Mouse (Mus musculus) CH12.LX (cell line): ENCODE measurements around the gene Wdr38. TPM values are rescaled to one million over a fixed set of nuclear protein-coding genes. Genes with fewer than 3 reads are reported as not detected.

Source experiments
- DNase-seq: peaks from one replicate; pipeline ENCODE4 v3.0.0-alpha.2; 2013; ENCODE audit errors: extremely low read depth
- H3K27ac ChIP-seq: 2 replicates; pipeline ENCODE4 v1.5.1; 2012; ENCODE audit warnings: low read depth, mild to moderate bottlenecking, control low read depth, moderate library complexity; ENCODE audit not compliant: insufficient read depth
- H3K27me3 ChIP-seq: replicated peaks from 2 replicates; pipeline ENCODE3; 2012; ENCODE audit warnings: inconsistent platforms
- H3K36me3 ChIP-seq, 2 experiments: replicated peaks in 1 of 2; 2 replicates each; pipeline versions ENCODE3 to v1.6.1; 2012; ENCODE audit warnings: inconsistent platforms in 1 of 2, low read length in 1 of 2, mild to moderate bottlenecking in 1 of 2, mixed read lengths in 1 of 2, moderate library complexity in 1 of 2; ENCODE audit not compliant: control insufficient read depth in 1 of 2, insufficient read depth in 1 of 2
- H3K4me1 ChIP-seq, 2 experiments: 2 replicates each; pipeline ENCODE4 v1.6.1; 2012; ENCODE audit warnings: inconsistent platforms in 1 of 2, moderate library complexity in 1 of 2; ENCODE audit not compliant: insufficient read depth in 2 of 2, control insufficient read depth in 1 of 2
- H3K4me2 ChIP-seq: 2 replicates; pipeline ENCODE4 v1.6.1; 2012; ENCODE audit warnings: low read depth, mild to moderate bottlenecking, control low read depth; ENCODE audit not compliant: poor library complexity, insufficient read depth, severe bottlenecking
- H3K4me3 ChIP-seq, 3 experiments: fragments of 150-350 bp in 1 of 3; sonication (generic) in 1 of 3; replicated peaks in 1 of 3; 2 replicates each; pipeline versions ENCODE3 to v1.5.1; 2011 to 2012; ENCODE audit warnings: low read depth in 2 of 3, low read length in 2 of 3, mild to moderate bottlenecking in 2 of 3, moderate library complexity in 2 of 3, control low read depth in 1 of 3, improper control_type of control experiment in 1 of 3, inconsistent platforms in 1 of 3, mixed read lengths in 1 of 3; ENCODE audit not compliant: poor library complexity in 1 of 3
- H3K79me2 ChIP-seq: replicated peaks from 2 replicates; pipeline ENCODE4 v1.6.1; 2012; ENCODE audit warnings: mild to moderate bottlenecking, moderate library complexity; ENCODE audit not compliant: control insufficient read depth, poor library complexity, insufficient read depth, severe bottlenecking; ENCODE audit errors: extremely low read depth
- H3K9ac ChIP-seq: 2 replicates; pipeline ENCODE4 v1.6.1; 2012; ENCODE audit warnings: low read depth, mild to moderate bottlenecking, control low read depth, moderate library complexity; ENCODE audit not compliant: insufficient read depth
- H3K9me3 ChIP-seq: replicated peaks from 2 replicates; pipeline ENCODE3; 2012; ENCODE audit warnings: low read length, inconsistent platforms, mixed read lengths
- BHLHE40 ChIP-seq: IDR thresholded peaks from 2 replicates; pipeline ENCODE4 v1.6.1; 2011; ENCODE audit warnings: mild to moderate bottlenecking, low read depth, low read length, improper control_type of control experiment
- CHD1 ChIP-seq: IDR thresholded peaks from 2 replicates; pipeline ENCODE4 v1.6.1; 2012; ENCODE audit warnings: low read depth, low read length, improper control_type of control experiment, inconsistent platforms
- ELF1 ChIP-seq: IDR thresholded peaks from 2 replicates; pipeline ENCODE4 v1.6.1; 2014; ENCODE audit warnings: low read depth, mild to moderate bottlenecking, inconsistent platforms, low read length, improper control_type of control experiment
- EP300 ChIP-seq: IDR thresholded peaks from 2 replicates; pipeline ENCODE4 v1.6.1; 2011; ENCODE audit warnings: low read length, improper control_type of control experiment
- ETS1 ChIP-seq: conservative IDR thresholded peaks from 2 replicates; pipeline ENCODE4 v1.6.1; 2012; ENCODE audit warnings: low read depth, mild to moderate bottlenecking, inconsistent platforms, low read length, improper control_type of control experiment, moderate library complexity
- JUN ChIP-seq: IDR thresholded peaks from 2 replicates; pipeline ENCODE4 v1.6.1; 2011; ENCODE audit warnings: low read depth, mild to moderate bottlenecking, low read length, improper control_type of control experiment, moderate library complexity; ENCODE audit not compliant: insufficient read depth
- KAT2A ChIP-seq: IDR thresholded peaks from 2 replicates; pipeline ENCODE4 v1.6.1; 2012; ENCODE audit warnings: low read length, improper control_type of control experiment, inconsistent platforms; ENCODE audit not compliant: insufficient replicate concordance
- MAFK ChIP-seq: IDR thresholded peaks from 2 replicates; pipeline ENCODE4 v1.6.1; 2011; ENCODE audit warnings: low read length, improper control_type of control experiment; ENCODE audit not compliant: insufficient replicate concordance
- MAX ChIP-seq: IDR thresholded peaks from 2 replicates; pipeline ENCODE4 v1.6.1; 2011; ENCODE audit warnings: low read length, improper control_type of control experiment
- MAZ ChIP-seq: IDR thresholded peaks from 2 replicates; pipeline ENCODE4 v1.6.1; 2012; ENCODE audit warnings: low read depth, mild to moderate bottlenecking, inconsistent platforms, low read length, improper control_type of control experiment, moderate library complexity
- MXI1 ChIP-seq: IDR thresholded peaks from 2 replicates; pipeline ENCODE4 v1.6.1; 2011; ENCODE audit warnings: mild to moderate bottlenecking, low read depth, low read length, improper control_type of control experiment
- MYC ChIP-seq: IDR thresholded peaks from 2 replicates; pipeline ENCODE4 v1.6.1; 2011; ENCODE audit warnings: low read depth, mild to moderate bottlenecking, improper control_type of control experiment, low read length
- NELFE ChIP-seq: IDR thresholded peaks from 2 replicates; pipeline ENCODE4 v1.6.1; 2011; ENCODE audit warnings: low read depth, low read length, improper control_type of control experiment
- NRF1 ChIP-seq: IDR thresholded peaks from 2 replicates; pipeline ENCODE4 v1.6.1; 2014; ENCODE audit warnings: low read depth, mild to moderate bottlenecking, inconsistent platforms, low read length, improper control_type of control experiment, moderate library complexity
- POLR2AphosphoS2 ChIP-seq: IDR thresholded peaks from 2 replicates; pipeline ENCODE4 v1.6.1; 2011; ENCODE audit warnings: low read depth, low read length, improper control_type of control experiment
- RAD21 ChIP-seq: IDR thresholded peaks from 2 replicates; pipeline ENCODE4 v1.6.1; 2011; ENCODE audit warnings: low read depth, mild to moderate bottlenecking, low read length, improper control_type of control experiment, moderate library complexity
- RCOR1 ChIP-seq: conservative IDR thresholded peaks from 2 replicates; pipeline ENCODE4 v1.6.1; 2012; ENCODE audit warnings: low read depth, mild to moderate bottlenecking, inconsistent platforms, low read length, improper control_type of control experiment
- SIN3A ChIP-seq: IDR thresholded peaks from 2 replicates; pipeline ENCODE4 v1.6.1; 2012; ENCODE audit warnings: low read length, improper control_type of control experiment, inconsistent platforms
- TCF12 ChIP-seq: IDR thresholded peaks from 2 replicates; pipeline ENCODE4 v1.6.1; 2014; ENCODE audit warnings: low read depth, mild to moderate bottlenecking, inconsistent platforms, low read length, improper control_type of control experiment
- UBTF ChIP-seq: IDR thresholded peaks from 2 replicates; pipeline ENCODE4 v1.6.1; 2012; ENCODE audit warnings: low read depth, mild to moderate bottlenecking, inconsistent platforms, low read length, improper control_type of control experiment, moderate library complexity
- USF2 ChIP-seq: conservative IDR thresholded peaks from 2 replicates; pipeline ENCODE4 v1.6.1; 2011; ENCODE audit warnings: low read depth, low read length, improper control_type of control experiment
- ZC3H11A ChIP-seq: IDR thresholded peaks from 2 replicates; pipeline ENCODE4 v1.6.1; 2012; ENCODE audit warnings: low read depth, mild to moderate bottlenecking, inconsistent platforms, low read length, improper control_type of control experiment
- ZKSCAN1 ChIP-seq: IDR thresholded peaks from 2 replicates; pipeline ENCODE4 v1.6.1; 2012; ENCODE audit warnings: low read depth, inconsistent platforms, low read length, improper control_type of control experiment, borderline replicate concordance
- dilution Hi-C: fragments of 300-500 bp; cut with MboI; formaldehyde crosslinking; loops from 2 replicates; pipeline ENCODE4 v1.14.3; 2020; ENCODE audit warnings: low sequenced_read_pairs; ENCODE audit not compliant: extremely low pct_unique_long_range_greater_than_20kb, extremely low pct_ligation_motif_present
- in situ Hi-C: fragments of 300-500 bp; cut with MboI; formaldehyde crosslinking; loops from 3 replicates; pipeline ENCODE4 v1.14.3; 2019; ENCODE audit warnings: low sequenced_read_pairs, low pct_ligation_motif_present, low pct_unique_long_range_greater_than_20kb, mixed read lengths
- polyA plus RNA-seq: library from polyadenylated mRNA; unstranded; fragments of >175 nt; gene quantifications from 2 replicates; pipeline ENCODE4 v1.2.1, GENCODE M21; 2012; ENCODE audit warnings: low read depth; ENCODE audit not compliant: insufficient read length
- total RNA-seq, 2 experiments: library from RNA; depleted of rRNA; stranded (reverse); fragments of 300-350 nt in 1 of 2; fragments of >200 nt in 1 of 2; gene quantifications; 2 replicates each; pipeline ENCODE4 v1.2.3; 2012 to 2014

Wdr38 gene
- total and polyA plus RNA-seq, 3 experiments: 0.28 to 1.0 (median 0.40) TPM

GRCm38 (mm10) chr2:38975181-38975580 lies 22.1 kb upstream of the Wdr38 start:
- Histone ChIP-seq H3K9me3 (no peaks in the 10 kb centered on the region), H3K36me3 (no peaks in the 10 kb centered on the region), H3K4me3 (no peak overlapping the region), H3K9ac (no peak overlapping the region), H3K4me1 (peaks cover 2 to 20% of the 10 kb centered on the region in 2 experiments; a peak in 3 of 4 replicates), H3K27me3 (no peaks in the 10 kb centered on the region), H3K27ac (no peak overlapping the region), H3K79me2 (no peaks in the 10 kb centered on the region)
- DNase-seq: no peak
- dilution Hi-C loops: no loop called here
- TF ChIP-seq ZKSCAN1 (no peak), NRF1 (no peak), ETS1 (no peak), JUN (no peak), MAX (no peak)
- TF ChIP-seq, all 38 proteins: peak for 0
- no peak overlapping the region for H3K4me2 ChIP-seq
- in situ Hi-C loops: no loop called here

GRCm38 (mm10) chr2:38975941-38976805 lies 21.1 kb upstream of the Wdr38 start:
- Histone ChIP-seq H3K4me2 (no peak overlapping the region), H3K36me3 (no peaks in the 10 kb centered on the region), H3K9ac (no peak overlapping the region), H3K4me3 (no peak overlapping the region), H3K27ac (no peak overlapping the region), H3K4me1 (peaks cover 2 to 27% of the 10 kb centered on the region in 2 experiments; a peak in 3 of 4 replicates), H3K27me3 (no peaks in the 10 kb centered on the region), H3K79me2 (no peaks in the 10 kb centered on the region), H3K9me3 (no peaks in the 10 kb centered on the region)
- no peak for DNase-seq
- in situ Hi-C loops: no loop called here
- no peak for TF ChIP-seq ETS1
- no peak for TF ChIP-seq MAFK
- TF ChIP-seq NELFE: no peak
- TF ChIP-seq ELF1: no peak
- TF ChIP-seq ZC3H11A: no peak
- no peak for TF ChIP-seq MAZ
- TF ChIP-seq EP300: no peak
- no peak for TF ChIP-seq POLR2AphosphoS2
- dilution Hi-C loops: no loop called here

- no peaks in the 10 kb centered on the region for H3K9me3 ChIP-seq
- dilution Hi-C loops (no loop called here), in situ Hi-C loops (no loop called here)
- H3K4me1 ChIP-seq: peaks cover 2 to 27% of the 10 kb centered on the region in 2 experiments; a peak in 3 of 4 replicates
- no peak overlapping the region for H3K4me3 ChIP-seq
- no peaks in the 10 kb centered on the region for H3K27me3 ChIP-seq
- no peaks in the 10 kb centered on the region for H3K79me2 ChIP-seq
- no peak overlapping the region for H3K4me2 ChIP-seq
- DNase-seq: no peak
- H3K36me3 ChIP-seq: no peaks in the 10 kb centered on the region
- no peak overlapping the region for H3K9ac ChIP-seq
- H3K27ac ChIP-seq: no peak overlapping the region
- TF ChIP-seq JUN: no peak
- TF ChIP-seq UBTF: no peak
- TF ChIP-seq KAT2A: no peak
- no peak for TF ChIP-seq RAD21
- no peak for TF ChIP-seq USF2
- TF ChIP-seq BHLHE40: no peak
- TF ChIP-seq MYC: no peak
- TF ChIP-seq MAFK: no peak
- no peak for TF ChIP-seq CHD1
- no peak for TF ChIP-seq MXI1
- no peak for TF ChIP-seq TCF12
- no peak for TF ChIP-seq SIN3A
- no peak for TF ChIP-seq ETS1
- no peak for TF ChIP-seq ELF1
- no peak for TF ChIP-seq ZC3H11A
- no peak for TF ChIP-seq NELFE
- TF ChIP-seq RCOR1: no peak
These were observed 19.4 kb upstream of the Wdr38 start for GRCm38 (mm10) chr2:38977837-38978236.
